Mouse (Mus musculus): ENCODE results near the gene Slx4ip. TPM values are rescaled to one million over a fixed set of nuclear protein-coding genes. Genes with fewer than 3 reads are reported as not detected.
A peak's percentile ranks its signal among the peaks of the same experiment; 100 is the strongest.

The Slx4ip gene
- polyA plus RNA-seq, 2 experiments = 3.4 to 5.3 TPM

DNA sequence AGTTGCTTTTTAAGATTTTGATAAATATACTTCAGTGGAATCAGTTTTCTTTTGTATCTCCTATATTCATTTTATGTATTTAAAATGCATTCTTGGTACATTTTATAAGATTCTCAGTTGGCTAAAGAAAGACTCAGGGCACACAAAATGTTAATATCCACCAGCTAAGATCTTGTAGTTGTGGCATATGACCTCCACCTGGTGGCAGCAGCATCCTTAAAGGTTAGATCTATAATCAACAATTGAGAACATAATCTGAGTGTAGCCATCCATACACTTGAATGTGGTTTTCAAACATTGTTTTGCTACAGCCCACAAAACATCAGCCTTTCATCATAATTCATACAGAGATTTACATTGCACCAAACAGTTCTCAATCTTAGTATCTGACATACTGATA is 106.1 kb downstream of the Slx4ip start:
- DNase-seq (ENCODE audit: low spot score) (peak; percentile 34), ATAC-seq (ENCODE audit: low FRiP score, low read depth) (no peak)
- Histone ChIP-seq H3K4me3 (replicated peaks; ENCODE audit: low read length) (no peak overlapping the region), H3K9me3 (ENCODE audit: control insufficient read depth, low read length) (no peaks in the 10 kb centered on the region), H3K4me1 (ENCODE audit: control insufficient read depth, insufficient read depth, low read length) (no peaks in the 10 kb centered on the region), H3K9ac (ENCODE audit: low read depth, low read length, severe bottlenecking) (no peak overlapping the region), H3K4me2 (replicated peaks; ENCODE audit: low read depth, low read length, severe bottlenecking) (no peak overlapping the region), H3K27ac (replicated peaks; ENCODE audit: low read depth, low read length) (no peak overlapping the region), H3K27me3 (ENCODE audit: control insufficient read depth, insufficient read depth, low read length) (no peaks in the 10 kb centered on the region), H3K36me3 (ENCODE audit: control insufficient read depth, insufficient read depth, low read length) (no peaks in the 10 kb centered on the region)
- TF ChIP-seq POLR2A (IDR thresholded peaks at IDR 0.05; ENCODE audit: borderline replicate concordance, extremely low read depth, insufficient read depth, insufficient read length) = no peak

DNA sequence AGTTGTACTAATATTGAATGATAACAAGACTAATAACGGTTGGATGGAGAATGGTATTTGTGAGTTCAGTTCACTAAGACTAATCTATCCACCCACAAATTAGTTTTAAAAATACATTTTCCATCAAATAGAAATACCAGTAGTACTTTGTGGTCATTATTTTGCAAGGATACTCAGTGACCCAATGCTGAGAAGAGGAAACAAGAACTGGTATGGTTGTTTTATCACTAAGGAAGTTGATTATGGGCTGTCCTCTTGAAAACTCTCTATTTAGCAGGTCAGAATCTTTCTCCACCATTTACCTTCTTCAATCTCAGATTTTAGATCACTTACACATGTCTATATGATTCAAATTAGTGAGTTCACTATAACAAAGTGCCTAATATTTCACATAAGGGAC is 111.0 kb downstream of the Slx4ip start:
- no peak overlapping the region for H3K4me3 ChIP-seq (replicated peaks; ENCODE audit: low read length)
- DNase-seq (ENCODE audit: low spot score) = no peak
- WGBS = 98% methylated on average over 1 of the region's 1 CpGs

DNA sequence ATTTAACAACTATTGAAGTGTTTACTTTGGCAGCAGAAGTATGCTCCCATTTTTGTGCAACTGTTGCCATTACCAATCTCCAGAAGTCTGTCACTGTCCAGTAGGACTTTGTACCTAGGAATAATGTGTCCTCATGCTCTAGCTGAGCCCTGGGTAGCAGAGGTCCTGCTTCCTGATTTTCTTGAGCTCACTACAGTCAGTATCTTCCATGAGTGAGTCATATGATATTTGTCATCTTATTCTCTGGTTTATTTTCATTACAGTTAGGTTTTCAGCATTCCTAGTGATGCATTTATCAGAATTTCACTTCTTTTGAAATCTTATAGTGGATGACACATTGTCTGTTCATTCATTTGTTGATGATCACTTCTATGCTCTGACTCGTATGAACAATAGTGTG is 115.6 kb downstream of the Slx4ip start:
- no peaks in the 10 kb centered on the region for H3K27me3 ChIP-seq (ENCODE audit: control insufficient read depth, insufficient read depth, low read length)
- peaks cover 4% of the 10 kb centered on the region; the same call in 1 of the 2 replicates for H3K4me1 ChIP-seq (ENCODE audit: control insufficient read depth, insufficient read depth, low read length)
- no peak for TF ChIP-seq POLR2A (IDR thresholded peaks at IDR 0.05; ENCODE audit: borderline replicate concordance, extremely low read depth, insufficient read depth, insufficient read length)
- H3K36me3 ChIP-seq (ENCODE audit: control insufficient read depth, insufficient read depth, low read length) = no peaks in the 10 kb centered on the region
- DNase-seq (ENCODE audit: low spot score) (no peak), ATAC-seq (ENCODE audit: low FRiP score, low read depth) (no peak)
- H3K4me2 ChIP-seq (replicated peaks; ENCODE audit: low read depth, low read length, severe bottlenecking) = no peak overlapping the region
- H3K9me3 ChIP-seq (ENCODE audit: control insufficient read depth, low read length) = no peaks in the 10 kb centered on the region
- H3K9ac ChIP-seq (ENCODE audit: low read depth, low read length, severe bottlenecking) = no peak overlapping the region
- H3K4me3 ChIP-seq (replicated peaks; ENCODE audit: low read length) = no peak overlapping the region
- WGBS = 92% methylated on average over 1 of the region's 1 CpGs
- H3K27ac ChIP-seq (replicated peaks; ENCODE audit: low read depth, low read length) = no peak overlapping the region

More for the DNA sequence above, 111.0 kb downstream of the Slx4ip start:
- H3K4me1 ChIP-seq (ENCODE audit: control insufficient read depth, insufficient read depth, low read length) = peaks cover 4% of the 10 kb centered on the region; the same call in 1 of the 2 replicates
- H3K27ac ChIP-seq (replicated peaks; ENCODE audit: low read depth, low read length) = no peak overlapping the region
- ATAC-seq (ENCODE audit: low FRiP score, low read depth) = no peak
- H3K27me3 ChIP-seq (ENCODE audit: control insufficient read depth, insufficient read depth, low read length) = no peaks in the 10 kb centered on the region
- no peak overlapping the region for H3K4me2 ChIP-seq (replicated peaks; ENCODE audit: low read depth, low read length, severe bottlenecking)
- no peaks in the 10 kb centered on the region for H3K36me3 ChIP-seq (ENCODE audit: control insufficient read depth, insufficient read depth, low read length)
- H3K9ac ChIP-seq (ENCODE audit: low read depth, low read length, severe bottlenecking) = no peak overlapping the region
- no peaks in the 10 kb centered on the region for H3K9me3 ChIP-seq (ENCODE audit: control insufficient read depth, low read length)
- no peak for TF ChIP-seq POLR2A (IDR thresholded peaks at IDR 0.05; ENCODE audit: borderline replicate concordance, extremely low read depth, insufficient read depth, insufficient read length)

DNA sequence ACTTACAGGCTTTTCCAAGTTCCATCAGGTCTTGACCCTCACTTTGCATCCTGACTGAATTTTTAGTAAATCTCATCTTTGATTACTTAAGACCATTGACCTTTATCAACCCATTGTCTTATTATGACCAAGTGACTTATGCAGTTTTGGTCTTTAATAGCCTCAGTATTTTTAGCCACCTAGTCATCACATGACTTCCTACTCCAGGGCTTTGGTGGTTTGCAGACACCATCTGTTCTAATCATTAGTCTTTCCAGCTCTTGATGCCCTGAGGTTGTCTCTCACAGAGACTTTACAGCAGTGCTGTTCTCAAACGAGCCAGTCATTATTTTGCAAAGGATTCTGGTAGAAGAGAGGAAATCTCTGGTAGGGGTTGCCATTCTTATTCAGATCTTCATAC is 121.0 kb downstream of the Slx4ip start:
- DNase-seq (ENCODE audit: low spot score) (no peak), ATAC-seq (ENCODE audit: low FRiP score, low read depth) (no peak)
- no peak overlapping the region for H3K4me3 ChIP-seq (replicated peaks; ENCODE audit: low read length)
- no peak for TF ChIP-seq POLR2A (IDR thresholded peaks at IDR 0.05; ENCODE audit: borderline replicate concordance, extremely low read depth, insufficient read depth, insufficient read length)
- no peaks in the 10 kb centered on the region for H3K27me3 ChIP-seq (ENCODE audit: control insufficient read depth, insufficient read depth, low read length)
- no peak overlapping the region for H3K27ac ChIP-seq (replicated peaks; ENCODE audit: low read depth, low read length)
- no peaks in the 10 kb centered on the region for H3K36me3 ChIP-seq (ENCODE audit: control insufficient read depth, insufficient read depth, low read length)
- WGBS = 19% methylated on average over 1 of the region's 1 CpGs
- H3K9ac ChIP-seq (ENCODE audit: low read depth, low read length, severe bottlenecking) = no peak overlapping the region
- no peaks in the 10 kb centered on the region for H3K4me1 ChIP-seq (ENCODE audit: control insufficient read depth, insufficient read depth, low read length)
- no peak overlapping the region for H3K4me2 ChIP-seq (replicated peaks; ENCODE audit: low read depth, low read length, severe bottlenecking)
- no peaks in the 10 kb centered on the region for H3K9me3 ChIP-seq (ENCODE audit: control insufficient read depth, low read length)

DNA sequence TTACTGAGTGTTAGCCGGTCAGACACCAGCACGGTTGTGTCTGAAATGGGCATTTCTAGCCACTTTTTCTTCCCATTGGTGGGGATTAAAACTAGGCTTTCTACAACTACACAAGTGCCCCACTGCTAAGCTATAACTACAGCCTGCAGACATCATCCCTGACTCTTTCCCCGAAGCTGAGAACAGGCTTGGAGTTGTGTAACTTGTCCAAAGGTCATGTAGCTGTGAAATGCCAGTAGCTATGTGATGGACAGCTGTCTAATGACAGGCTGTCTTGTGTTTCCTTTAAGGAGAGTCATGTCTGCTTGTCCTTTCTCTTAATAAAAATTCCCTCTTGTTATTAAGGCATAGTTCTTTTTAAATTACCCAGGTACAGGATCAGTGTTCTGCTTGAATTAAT is 122.1 kb downstream of the Slx4ip start:
- TF ChIP-seq POLR2A (IDR thresholded peaks at IDR 0.05; ENCODE audit: borderline replicate concordance, extremely low read depth, insufficient read depth, insufficient read length) = no peak
- Histone ChIP-seq H3K4me2 (replicated peaks; ENCODE audit: low read depth, low read length, severe bottlenecking) (no peak overlapping the region), H3K4me3 (replicated peaks; ENCODE audit: low read length) (no peak overlapping the region), H3K9ac (ENCODE audit: low read depth, low read length, severe bottlenecking) (no peak overlapping the region), H3K4me1 (ENCODE audit: control insufficient read depth, insufficient read depth, low read length) (no peaks in the 10 kb centered on the region), H3K9me3 (ENCODE audit: control insufficient read depth, low read length) (no peaks in the 10 kb centered on the region), H3K27ac (replicated peaks; ENCODE audit: low read depth, low read length) (no peak overlapping the region), H3K27me3 (ENCODE audit: control insufficient read depth, insufficient read depth, low read length) (no peaks in the 10 kb centered on the region), H3K36me3 (ENCODE audit: control insufficient read depth, insufficient read depth, low read length) (no peaks in the 10 kb centered on the region)
- no peak for ATAC-seq (ENCODE audit: low FRiP score, low read depth)
- WGBS = 74% methylated on average over 3 of the region's 3 CpGs
- no peak for DNase-seq (ENCODE audit: low spot score)

DNA sequence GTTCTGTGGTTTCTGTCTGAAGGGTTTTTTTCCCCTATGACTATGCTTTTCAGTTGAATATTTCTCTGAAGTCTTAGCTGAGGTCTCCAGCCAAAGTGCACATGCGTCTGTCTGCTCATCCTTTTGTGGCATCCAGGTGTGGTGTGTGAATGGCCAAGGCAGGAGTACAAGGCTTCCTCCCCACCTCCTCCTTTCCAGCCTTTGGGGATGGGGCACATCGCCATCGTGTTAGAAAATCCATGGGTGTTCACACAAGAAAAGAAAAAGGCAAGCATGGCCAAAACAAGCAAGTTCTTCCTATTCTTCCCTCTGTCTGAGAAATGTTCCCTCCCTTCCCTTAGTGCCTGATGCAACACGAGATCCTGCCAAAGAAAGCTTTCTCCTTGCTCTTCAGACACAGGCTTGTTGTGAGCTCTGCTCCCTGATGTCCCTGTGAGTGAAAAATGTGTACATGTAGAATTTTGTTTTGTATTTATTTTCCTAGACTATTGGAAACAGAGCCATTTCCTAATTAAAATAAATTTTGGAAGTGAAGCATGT is 122.9 kb downstream of the Slx4ip start:
- no peak for TF ChIP-seq POLR2A (IDR thresholded peaks at IDR 0.05; ENCODE audit: borderline replicate concordance, extremely low read depth, insufficient read depth, insufficient read length)
- Histone ChIP-seq H3K36me3 (ENCODE audit: control insufficient read depth, insufficient read depth, low read length) (no peaks in the 10 kb centered on the region), H3K4me3 (replicated peaks; ENCODE audit: low read length) (no peak overlapping the region), H3K27ac (replicated peaks; ENCODE audit: low read depth, low read length) (no peak overlapping the region), H3K4me1 (ENCODE audit: control insufficient read depth, insufficient read depth, low read length) (no peaks in the 10 kb centered on the region), H3K9me3 (ENCODE audit: control insufficient read depth, low read length) (no peaks in the 10 kb centered on the region), H3K4me2 (replicated peaks; ENCODE audit: low read depth, low read length, severe bottlenecking) (no peak overlapping the region), H3K9ac (ENCODE audit: low read depth, low read length, severe bottlenecking) (no peak overlapping the region), H3K27me3 (ENCODE audit: control insufficient read depth, insufficient read depth, low read length) (no peaks in the 10 kb centered on the region)
- ATAC-seq (ENCODE audit: low FRiP score, low read depth) = no peak
- no peak for DNase-seq (ENCODE audit: low spot score)
- 75% methylated on average over 4 of the region's 4 CpGs for WGBS
